Mouse (Mus musculus) Patski (cell line): ENCODE measurements at regions not wholly inside any gene's neighbourhood (a gene's known extent, or its start where the extent isn't known, plus 50 kb on each side); places are given as distances from the start of the nearest gene placed in this dataset.

ENCODE experiments used
- ATAC-seq: fragments of 100-300 bp; one replicate; pipeline ENCODE4 v1.8.0; 2021
- CTCF ChIA-PET: fragments of 350-600 bp; sonication (Branson Sonifier 250); formaldehyde crosslinking; loops from one replicate; lab custom pipeline; 2022; ENCODE audit warnings: inconsistent platforms; lab: Charles Lee
- POLR2A ChIA-PET: fragments of 350-600 bp; sonication (Branson Sonifier 250); formaldehyde crosslinking; loops from one replicate; lab custom pipeline; 2022; ENCODE audit warnings: antibody characterized with exemption, inconsistent platforms; lab: Charles Lee
- DNase-seq: peaks from one replicate; pipeline ENCODE4 v3.0.0-alpha.2; 2011; ENCODE audit warnings: low read depth, low spot score
- H3K27me3 ChIP-seq: fragments of 371-371 bp; one replicate; pipeline ENCODE4 v1.5.1; 2021
- CTCF ChIP-seq: fragments of 100-300 bp; IDR thresholded peaks from one replicate; pipeline ENCODE4 v1.5.1; 2021
- in situ Hi-C: fragments of 300-500 bp; cut with MboI; formaldehyde crosslinking; loops from 3 replicates; pipeline ENCODE4 v1.11.1; 2018; ENCODE audit warnings: low pct_unique_long_range_greater_than_20kb, mixed read lengths

- POLR2A ChIA-PET, result no interaction called here
These were observed 210.5 kb downstream of the Wdr11 start for GRCm38 (mm10) chr7:129802168-129802567.

GRCm38 (mm10) chr7:129805340-129805739, 213.7 kb downstream of the Wdr11 start:
- in situ Hi-C loops, result no loop called here
- ATAC-seq (no peak), DNase-seq (no peak)
- TF ChIP-seq CTCF, result no peak
- CTCF ChIA-PET, result no interaction called here
- POLR2A ChIA-PET, result interaction anchor here (0.7 kb wide), 1 partner anchor 14 kb away, joined by 5 read pairs; no protein-coding TSS in a partner anchor
- no peaks in the 10 kb centered on the region for H3K27me3 ChIP-seq

More at GRCm38 (mm10) chr7:129802168-129802567, 210.5 kb downstream of the Wdr11 start:
- in situ Hi-C loops, result no loop called here
- TF ChIP-seq CTCF, result no peak
- CTCF ChIA-PET, result interaction anchor here (1.2 to 1.5 kb wide), 2 partner anchors 10 to 13 kb away, joined by 3 to 4 read pairs; no protein-coding TSS in a partner anchor
- ATAC-seq (no peak), DNase-seq (no peak)
- no peaks in the 10 kb centered on the region for H3K27me3 ChIP-seq

GRCm38 (mm10) chr7:129810141-129810540, 218.5 kb downstream of the Wdr11 start:
- ChIA-PET POLR2A (no interaction called here), CTCF (interaction anchor here (1.6 kb wide), 1 partner anchor 14 kb away, joined by 3 read pairs; no protein-coding TSS in a partner anchor)
- in situ Hi-C loops, result no loop called here
- ATAC-seq, result no peak
- H3K27me3 ChIP-seq, result no peaks in the 10 kb centered on the region
- no peak for TF ChIP-seq CTCF
- DNase-seq, result no peak

GRCm38 (mm10) chr7:129810565-129810964, 218.9 kb downstream of the Wdr11 start:
- ChIA-PET CTCF (interaction anchor here (0.7 to 1.6 kb wide), 2 partner anchors 14 to 589 kb away, joined by 3 read pairs; no protein-coding TSS in a partner anchor), POLR2A (no interaction called here)
- TF ChIP-seq CTCF, result no peak
- DNase-seq (no peak), ATAC-seq (no peak)
- in situ Hi-C loops, result no loop called here
- no peaks in the 10 kb centered on the region for H3K27me3 ChIP-seq

GRCm38 (mm10) chr7:129814149-129814860, 222.6 kb downstream of the Wdr11 start:
- DNase-seq (no peak), ATAC-seq (no peak)
- H3K27me3 ChIP-seq, result no peaks in the 10 kb centered on the region
- POLR2A ChIA-PET, result interaction anchor here (0.5 kb wide), 1 partner anchor 15 kb away, joined by 5 read pairs; no protein-coding TSS in a partner anchor
- in situ Hi-C loops, result no loop called here
- CTCF ChIA-PET, result interaction anchor here (1.0 to 1.1 kb wide), 2 partner anchors 12 to 160 kb away, joined by 3 read pairs; no protein-coding TSS in a partner anchor
- no peak for TF ChIP-seq CTCF

- POLR2A ChIA-PET, result no interaction called here
- ATAC-seq, result peak; percentile 89
- in situ Hi-C loops, result no loop called here
- no peaks in the 10 kb centered on the region for H3K27me3 ChIP-seq
- CTCF ChIA-PET, result interaction anchor here (1.2 to 1.3 kb wide), 2 partner anchors 136 to 164 kb away, joined by 3 to 4 read pairs; no protein-coding TSS in a partner anchor
- peak; percentile 14 for TF ChIP-seq CTCF
- peak; percentile 55 for DNase-seq
These were observed 227.2 kb downstream of the Wdr11 start for GRCm38 (mm10) chr7:129818833-129819232.

GRCm38 (mm10) chr7:129819651-129820050, 228.0 kb downstream of the Wdr11 start:
- DNase-seq, result no peak
- ChIA-PET CTCF (interaction anchor here (1.1 to 1.3 kb wide), 2 partner anchors 137 to 444 kb away, joined by 3 to 4 read pairs; no protein-coding TSS in a partner anchor), POLR2A (no interaction called here)
- in situ Hi-C loops, result no loop called here
- H3K27me3 ChIP-seq, result no peaks in the 10 kb centered on the region
- no peak for TF ChIP-seq CTCF
- ATAC-seq, result no peak

GRCm38 (mm10) chr7:129828970-129829369, 237.3 kb downstream of the Wdr11 start:
- no peak for TF ChIP-seq CTCF
- ATAC-seq (no peak), DNase-seq (no peak)
- CTCF ChIA-PET, result no interaction called here
- no peaks in the 10 kb centered on the region for H3K27me3 ChIP-seq
- in situ Hi-C loops, result no loop called here
- POLR2A ChIA-PET, result no interaction called here

- in situ Hi-C loops, result no loop called here
- no peaks in the 10 kb centered on the region for H3K27me3 ChIP-seq
- TF ChIP-seq CTCF, result no peak
- ATAC-seq (no peak), DNase-seq (no peak)
- ChIA-PET CTCF (interaction anchor here (1.0 to 1.4 kb wide), 2 partner anchors 9 to 10 kb away, joined by 3 to 5 read pairs; no protein-coding TSS in a partner anchor), POLR2A (interaction anchor here (0.5 kb wide), 1 partner anchor 287 kb away, joined by 3 read pairs; no protein-coding TSS in a partner anchor)
These were observed 241.2 kb downstream of the Wdr11 start for GRCm38 (mm10) chr7:129832830-129833229.

GRCm38 (mm10) chr7:129842303-129843122, 250.8 kb downstream of the Wdr11 start:
- ATAC-seq, result no peak
- POLR2A ChIA-PET, result no interaction called here
- no peak for TF ChIP-seq CTCF
- CTCF ChIA-PET, result interaction anchor here (2.4 kb wide), 1 partner anchor 10 kb away, joined by 5 read pairs; no protein-coding TSS in a partner anchor
- in situ Hi-C loops, result no loop called here
- H3K27me3 ChIP-seq, result no peaks in the 10 kb centered on the region
- no peak for DNase-seq
